Mouse (Mus musculus): ENCODE measurements around the gene Disp1.

Disp1 gene

DNA sequence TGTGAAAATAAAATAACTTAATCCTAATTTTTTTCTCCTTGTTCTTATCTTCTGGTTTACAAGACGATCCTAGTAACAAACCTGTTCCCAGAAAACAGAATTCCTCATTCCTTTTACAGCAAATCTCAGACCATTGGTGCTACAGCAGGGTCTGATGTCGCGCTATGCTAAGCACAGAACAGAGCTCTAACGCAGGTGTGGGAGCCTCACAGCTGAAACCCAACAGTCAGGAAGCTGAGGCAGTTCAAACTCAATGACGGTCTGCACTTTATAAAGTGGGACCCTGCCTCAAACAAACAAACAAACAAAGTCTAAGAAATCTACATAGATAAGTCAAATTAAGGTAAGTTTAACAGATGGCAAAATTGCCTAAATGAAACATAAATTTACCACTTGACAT is 20.4 kb downstream of the Disp1 start:
- DNase-seq (ENCODE audit: low spot score): no peak

DNA sequence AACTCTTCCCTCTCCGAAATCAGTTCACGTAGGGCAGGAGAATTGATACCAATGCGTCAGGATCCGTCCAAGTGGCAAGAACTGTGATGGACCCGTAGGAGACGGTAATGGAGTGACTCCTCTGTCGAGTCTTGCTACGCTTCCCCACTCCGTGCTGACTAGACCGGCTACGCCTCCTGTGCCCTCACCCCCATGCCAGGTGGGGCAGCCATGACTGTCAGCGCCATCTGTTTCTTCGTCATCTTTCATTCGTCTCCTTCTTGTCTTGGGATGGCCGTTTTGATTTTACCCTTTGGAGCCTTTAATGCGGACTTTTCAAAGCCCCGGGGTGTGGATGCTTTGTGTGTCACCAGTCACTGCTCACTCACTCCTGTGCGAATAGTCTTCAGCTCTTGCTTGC is 26.6 kb downstream of the Disp1 start:
- DNase-seq (ENCODE audit: low spot score): no peak

DNA sequence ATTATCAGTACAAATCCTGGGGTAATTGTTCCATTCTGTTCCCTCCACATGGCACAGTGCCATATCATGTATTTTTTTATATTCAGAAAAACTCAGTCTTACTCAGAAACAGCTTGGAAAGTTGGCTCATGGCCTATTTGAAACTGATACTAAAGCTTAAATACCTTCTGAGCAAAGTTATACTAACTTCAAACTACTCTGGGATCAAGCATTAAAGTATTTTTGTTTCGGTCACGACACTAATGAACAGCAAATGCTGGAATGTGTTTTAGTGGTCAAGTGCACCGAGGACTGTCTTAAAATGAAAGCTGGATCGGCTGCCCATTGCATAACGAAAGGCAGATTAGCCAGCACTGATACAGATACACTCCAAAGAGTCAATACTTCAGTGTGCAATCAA is 27.2 kb downstream of the Disp1 start:
- DNase-seq (ENCODE audit: low spot score): no peak

DNA sequence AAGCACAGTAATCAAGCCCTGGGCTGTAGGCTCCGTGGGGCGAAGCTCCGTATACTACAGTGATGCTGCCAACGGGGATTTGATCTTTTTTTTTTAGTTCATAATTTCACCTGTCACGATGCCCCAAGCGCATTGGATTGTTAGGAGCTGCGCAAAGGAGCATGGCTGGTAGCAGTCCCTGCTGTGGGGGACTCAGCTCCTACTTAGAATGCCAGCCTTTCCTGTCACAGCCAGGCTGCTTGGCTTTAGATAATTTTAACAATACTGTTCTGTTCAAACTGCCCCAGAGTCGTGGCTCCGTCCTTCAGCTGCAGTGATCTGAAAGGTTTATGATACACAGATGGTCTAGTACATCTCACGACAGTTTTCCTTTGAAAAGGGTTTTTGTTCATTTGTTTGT is 29.9 kb downstream of the Disp1 start:
- DNase-seq (ENCODE audit: low spot score): no peak

DNA sequence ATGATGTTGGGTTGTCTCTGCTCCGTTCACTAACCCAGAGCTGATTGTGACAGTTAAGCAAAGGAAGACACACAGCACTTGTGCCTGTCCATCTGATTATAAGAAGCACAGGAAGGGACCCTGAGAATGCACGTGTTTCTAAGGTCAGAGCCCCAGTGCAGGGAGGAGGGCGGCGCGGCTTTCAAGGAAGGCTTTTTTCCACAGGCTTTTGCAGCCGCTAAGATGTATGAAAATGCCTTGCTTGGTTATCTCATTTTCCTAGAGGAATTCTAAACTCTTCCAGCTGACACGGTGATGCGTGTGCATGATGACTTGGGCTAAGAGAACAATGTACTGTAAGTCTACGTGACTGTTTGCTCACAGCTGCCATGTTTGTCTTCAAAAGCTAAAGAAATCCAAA is 30.9 kb downstream of the Disp1 start:
- DNase-seq (ENCODE audit: low spot score): no peak

DNA sequence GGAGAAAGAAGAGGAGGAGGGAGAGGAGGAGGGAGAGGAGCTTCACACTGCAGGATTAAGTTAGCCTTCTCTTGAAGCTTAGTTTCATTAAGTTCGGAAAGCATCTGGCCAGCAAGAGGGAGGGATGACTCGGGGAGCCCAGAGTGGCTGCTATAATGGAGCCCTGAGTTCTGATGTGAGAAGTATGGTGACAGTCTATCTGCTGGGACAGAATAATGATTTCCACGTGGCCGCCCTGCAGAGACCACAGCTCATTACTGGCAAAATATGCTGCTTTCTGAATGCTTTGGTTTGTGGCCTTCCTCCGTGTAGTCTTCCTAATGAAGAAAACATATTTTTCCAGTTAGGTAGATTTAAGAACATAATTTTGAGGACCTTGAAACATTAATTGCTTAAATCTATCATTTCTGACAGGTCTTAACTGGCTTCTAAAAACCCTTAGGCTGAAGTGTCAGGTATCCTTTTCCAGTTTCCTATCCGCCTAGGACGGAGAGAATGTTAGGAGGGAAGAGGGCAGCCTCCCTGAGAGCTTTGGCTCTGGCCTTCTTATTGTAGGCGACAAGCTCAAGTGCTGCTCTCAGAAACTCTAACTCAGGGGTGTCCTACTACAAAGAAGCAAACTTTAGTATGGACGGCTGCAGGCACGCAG is 32.2 kb downstream of the Disp1 start:
- DNase-seq (ENCODE audit: low spot score): no peak

DNA sequence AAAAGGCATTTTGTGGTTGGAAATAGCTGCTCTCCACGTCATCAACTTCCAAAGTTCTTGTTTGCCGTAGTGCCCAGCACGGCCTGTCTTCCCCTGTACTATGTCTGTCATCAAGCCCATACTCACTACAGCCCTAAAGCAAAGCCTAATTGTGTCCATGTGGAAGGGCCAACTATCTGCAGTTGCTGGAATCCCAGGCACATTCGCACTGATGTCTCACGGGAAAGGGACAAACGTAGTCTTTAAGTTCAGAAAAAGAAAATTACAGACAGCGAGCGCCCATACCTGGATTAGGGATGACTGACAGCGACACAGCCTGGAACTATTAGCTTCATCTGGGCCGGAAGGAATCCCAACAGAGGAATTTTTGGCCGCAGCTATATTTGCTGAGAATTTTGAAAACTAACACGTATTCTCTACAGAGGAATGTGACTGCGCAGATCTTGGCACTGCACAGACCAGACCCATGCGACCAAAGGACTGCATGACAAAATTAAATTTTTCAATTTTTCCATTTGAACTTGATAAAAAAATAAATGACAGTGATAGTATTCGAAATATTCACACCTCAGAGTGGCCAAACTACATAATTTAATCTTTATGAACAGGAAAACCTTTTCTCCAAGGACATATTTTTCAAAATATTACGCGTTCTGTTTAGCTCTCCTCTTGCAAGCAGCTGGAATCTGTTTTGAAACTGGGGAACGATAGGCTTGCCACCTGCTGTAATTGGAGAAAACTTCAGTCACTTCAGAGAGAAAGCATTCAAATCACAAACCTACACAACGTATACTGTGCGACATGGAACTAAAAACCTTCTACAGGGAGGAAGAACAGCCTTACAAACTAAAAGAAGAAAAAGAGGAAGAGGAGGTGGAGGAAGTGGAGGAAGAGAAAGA is 33.0 kb downstream of the Disp1 start:
- no peak for DNase-seq (ENCODE audit: low spot score)

DNA sequence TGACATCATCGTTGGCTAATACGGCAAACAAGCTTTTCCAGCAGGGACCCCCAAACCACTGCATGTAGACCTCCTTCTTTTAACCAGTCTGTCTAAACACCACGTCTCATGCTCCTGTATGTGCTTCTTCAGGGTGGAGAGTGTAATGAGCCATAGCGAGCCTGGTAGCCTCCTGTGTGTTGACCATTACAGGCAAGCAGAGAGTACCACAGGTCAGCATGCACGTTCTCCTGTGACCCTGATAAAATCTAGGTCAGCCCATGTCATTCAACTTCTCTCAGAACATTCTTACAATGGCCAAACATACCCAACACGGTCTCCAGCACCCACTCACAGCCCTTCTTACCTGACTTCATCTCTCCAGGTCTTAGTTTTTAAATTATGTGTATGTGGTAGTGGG is 35.8 kb downstream of the Disp1 start:
- DNase-seq (ENCODE audit: low spot score): no peak

DNA sequence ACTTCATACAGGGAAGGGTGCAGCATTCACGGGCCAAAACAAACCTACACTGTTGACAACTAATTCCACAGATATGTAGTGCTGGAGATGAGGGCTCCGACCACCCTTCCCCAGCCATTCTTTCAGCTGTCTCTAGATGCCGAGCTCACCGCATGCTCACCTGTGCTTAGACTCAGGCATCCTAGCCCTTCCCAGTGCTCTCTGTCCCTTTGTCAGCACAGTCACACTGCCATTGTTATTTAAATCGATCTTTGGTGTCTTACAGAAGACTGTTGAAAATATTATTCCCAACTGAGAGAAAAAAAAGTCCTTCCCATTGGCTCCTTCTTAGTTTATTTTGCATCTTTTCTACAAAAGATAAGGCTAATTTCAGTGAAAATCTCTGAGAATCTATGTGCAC is 36.6 kb downstream of the Disp1 start:
- DNase-seq (ENCODE audit: low spot score): no peak

DNA sequence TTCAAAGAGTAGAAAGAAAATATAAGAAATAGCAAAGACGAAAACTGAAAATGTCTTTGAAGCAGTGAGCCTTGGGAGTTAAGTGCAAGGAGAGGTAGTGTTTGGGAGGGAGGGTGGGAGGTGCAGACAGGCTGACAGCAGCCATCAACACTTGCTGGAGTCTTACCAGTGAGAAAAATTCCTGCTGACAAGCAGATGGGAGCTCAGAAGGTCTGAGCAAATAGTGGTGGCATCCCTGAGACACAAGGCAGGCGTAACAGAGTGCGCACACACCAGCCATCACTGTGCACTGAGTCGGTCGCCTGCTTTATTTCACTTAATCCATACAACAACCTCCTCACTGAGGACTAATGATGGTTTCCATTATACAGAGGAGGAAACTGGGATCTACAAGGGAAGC is 37.8 kb downstream of the Disp1 start:
- DNase-seq (ENCODE audit: low spot score): no peak

DNA sequence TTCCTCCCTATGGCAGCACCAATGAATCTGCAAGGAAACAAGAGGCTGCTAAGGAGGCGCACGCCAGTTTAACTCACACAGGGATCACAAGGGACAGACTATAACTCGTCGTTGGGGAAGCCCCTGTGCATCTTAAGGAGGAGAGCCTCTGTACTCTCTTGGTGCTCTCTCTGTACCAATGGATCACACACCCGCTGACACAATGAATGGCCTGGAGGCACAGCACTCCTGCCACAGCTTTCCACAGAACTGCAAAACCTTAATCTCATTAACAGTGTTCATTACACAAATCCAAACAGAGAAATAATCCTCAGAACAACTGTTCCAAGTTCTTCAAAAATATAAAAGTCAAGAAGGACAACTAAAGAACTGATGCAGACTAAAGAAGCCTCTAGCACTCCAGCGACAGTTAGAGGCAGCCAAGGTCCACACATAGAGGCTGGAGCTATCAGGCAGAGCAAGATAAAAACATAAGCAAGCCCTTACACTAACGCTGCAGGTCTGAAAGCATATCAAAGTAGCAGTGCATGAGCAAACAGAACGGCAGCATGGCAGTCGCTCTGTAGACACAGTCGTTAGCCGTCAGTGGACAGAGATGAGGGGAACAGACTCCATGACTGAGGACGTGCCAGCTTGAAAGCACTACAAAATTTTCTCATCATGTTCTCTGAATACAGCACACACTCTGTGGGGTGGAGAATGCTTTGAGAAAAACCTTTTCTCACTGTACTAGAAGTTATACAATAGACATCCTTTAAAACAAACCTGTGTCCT is 38.5 kb downstream of the Disp1 start:
- no peak for DNase-seq (ENCODE audit: low spot score)

DNA sequence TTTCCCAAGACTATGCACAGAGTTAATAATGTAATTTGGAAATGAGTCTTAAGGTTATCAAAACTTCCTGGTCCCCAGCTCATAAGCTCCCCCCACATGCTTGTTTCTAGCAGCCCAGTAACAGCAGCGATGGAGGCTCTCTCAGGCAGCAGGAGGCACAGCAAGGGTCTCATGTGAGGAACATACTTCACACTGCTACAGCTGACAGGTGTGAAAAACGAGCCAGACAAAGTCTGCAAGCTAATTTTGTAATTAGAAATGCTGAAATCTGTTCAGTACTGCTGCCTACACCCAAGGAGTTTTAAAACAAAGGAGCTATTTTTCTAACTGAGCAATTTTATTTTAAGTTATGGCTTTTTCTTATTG is 40.3 kb downstream of the Disp1 start:
- DNase-seq (ENCODE audit: low spot score): no peak

DNA sequence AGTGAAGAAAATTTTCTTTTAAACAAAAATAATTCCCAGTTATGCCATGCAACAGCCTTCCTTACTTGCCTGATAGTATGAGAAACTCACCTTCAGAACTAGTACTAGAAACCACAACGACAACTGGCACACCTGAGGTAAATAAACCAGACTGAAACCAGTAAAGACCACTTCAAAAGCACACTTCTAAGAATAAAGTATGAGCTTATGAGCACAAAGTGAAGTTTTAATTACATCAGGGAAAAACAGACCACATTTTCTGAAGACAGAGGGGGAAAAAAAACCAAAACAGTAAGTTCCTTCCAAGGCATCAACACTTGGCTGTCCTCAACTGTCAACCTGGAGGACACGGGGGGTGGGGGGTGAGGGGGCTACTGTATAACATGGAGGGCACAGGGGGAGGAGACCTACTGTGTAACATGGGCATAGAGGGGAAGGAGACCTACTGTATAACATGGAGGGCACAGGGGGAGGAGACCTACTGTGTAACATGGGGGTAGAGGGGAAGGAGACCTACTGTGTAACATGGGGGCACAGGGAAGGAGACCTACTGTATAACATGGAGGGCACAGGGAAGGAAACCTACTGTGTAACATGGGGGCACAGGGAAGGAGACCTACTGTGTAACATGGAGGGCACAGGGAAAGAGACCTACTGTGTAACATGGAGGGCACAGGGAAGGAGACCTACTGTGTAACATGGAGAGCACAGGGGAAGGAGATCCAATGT is 40.9 kb downstream of the Disp1 start:
- DNase-seq (ENCODE audit: low spot score): no peak

DNA sequence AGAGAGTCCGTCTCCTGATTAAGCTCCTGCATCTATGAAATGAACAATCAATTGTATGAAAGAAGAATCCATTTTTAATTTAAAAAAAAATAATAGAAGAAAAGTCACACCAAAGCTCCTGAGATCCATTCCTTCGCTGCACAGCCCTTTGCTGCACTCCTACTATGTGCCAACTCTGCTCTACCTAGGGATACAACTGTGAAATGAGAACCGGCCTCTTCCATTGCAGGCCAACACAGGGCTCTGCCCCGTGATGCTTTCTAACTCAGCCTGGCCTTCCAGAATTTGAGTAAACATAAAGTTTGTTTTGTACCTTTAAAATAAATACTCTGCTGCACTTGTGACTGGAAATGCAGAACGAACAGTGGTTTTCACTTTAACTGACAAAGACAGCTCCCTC is 42.0 kb downstream of the Disp1 start:
- no peak for DNase-seq (ENCODE audit: low spot score)

DNA sequence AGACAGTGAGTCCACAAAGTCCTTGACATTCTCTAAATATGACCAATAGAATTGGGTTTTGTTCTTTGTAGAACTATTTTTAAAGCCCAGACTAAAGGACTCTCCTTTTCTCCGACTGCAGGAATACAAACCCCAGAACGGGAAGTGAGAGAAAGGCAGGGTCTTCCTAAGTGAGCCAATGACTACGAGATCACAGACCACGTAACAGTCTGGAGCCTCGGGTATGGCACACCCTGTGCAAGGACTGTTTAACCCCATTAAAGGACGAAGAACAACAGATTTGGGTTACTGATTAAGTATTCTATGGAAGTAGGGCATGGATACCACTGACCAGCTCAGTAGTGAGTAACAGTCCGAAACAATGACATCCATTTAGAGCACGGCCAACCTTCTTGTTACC is 46.1 kb downstream of the Disp1 start:
- DNase-seq (ENCODE audit: low spot score): no peak

DNA sequence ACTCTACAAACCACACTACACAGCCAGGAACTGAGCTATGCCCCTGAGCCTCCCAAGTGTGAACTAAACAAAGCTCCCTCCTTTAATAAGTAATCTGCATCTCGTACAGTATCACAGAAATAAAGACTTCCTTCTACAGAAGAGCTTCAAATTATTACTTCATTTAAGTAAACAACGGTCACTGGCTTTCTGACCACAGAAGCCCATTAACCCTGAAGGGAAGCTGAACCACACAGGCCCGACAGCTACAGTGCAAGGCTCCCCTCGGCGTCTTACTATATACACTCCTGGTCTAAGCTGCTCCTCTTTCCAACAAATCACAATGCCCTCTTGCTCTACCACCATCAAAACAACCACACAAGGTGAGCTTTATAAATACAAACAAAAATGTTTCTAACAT is 50.2 kb downstream of the Disp1 start:
- no peak for DNase-seq (ENCODE audit: low spot score)

DNA sequence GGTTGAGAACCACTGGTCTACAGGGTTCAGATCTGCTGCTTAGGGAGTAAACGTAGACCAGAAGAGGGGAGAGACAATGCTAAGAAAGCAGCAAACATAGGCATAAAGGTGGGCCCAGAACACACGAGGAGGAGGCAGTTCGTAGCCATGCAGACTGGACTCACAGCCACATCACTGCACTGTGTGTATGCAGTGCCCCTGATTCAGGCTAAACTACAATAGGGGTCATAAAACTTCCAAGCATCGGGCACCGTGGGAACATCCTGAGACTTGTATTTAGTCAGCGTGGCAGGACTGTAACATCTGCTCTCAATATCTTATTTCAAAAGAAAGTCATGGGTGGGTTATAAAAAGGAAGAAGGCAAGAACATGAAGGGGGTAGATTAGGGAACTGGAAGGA is 52.9 kb downstream of the Disp1 start:
- no peak for DNase-seq (ENCODE audit: low spot score)

DNA sequence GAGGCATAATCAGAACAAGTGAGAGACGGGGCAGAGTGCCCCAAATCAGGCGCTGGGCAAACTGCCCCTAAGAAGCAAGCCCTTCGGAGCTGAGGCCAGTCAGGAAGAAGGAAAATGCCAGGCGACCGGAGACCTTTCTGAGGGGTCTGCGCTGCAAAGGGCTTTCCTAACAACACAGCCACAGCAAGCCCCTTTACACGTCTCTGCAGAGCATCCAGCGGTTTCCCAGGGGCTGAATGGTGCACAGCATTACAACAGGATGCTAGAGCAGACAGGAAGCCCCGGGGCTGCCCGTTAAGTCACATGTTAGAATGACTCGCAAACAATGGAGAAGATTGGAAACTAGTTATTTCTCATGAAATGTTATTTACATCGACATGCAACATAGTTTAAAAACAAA is 53.5 kb downstream of the Disp1 start:
- no peak for DNase-seq (ENCODE audit: low spot score)

DNA sequence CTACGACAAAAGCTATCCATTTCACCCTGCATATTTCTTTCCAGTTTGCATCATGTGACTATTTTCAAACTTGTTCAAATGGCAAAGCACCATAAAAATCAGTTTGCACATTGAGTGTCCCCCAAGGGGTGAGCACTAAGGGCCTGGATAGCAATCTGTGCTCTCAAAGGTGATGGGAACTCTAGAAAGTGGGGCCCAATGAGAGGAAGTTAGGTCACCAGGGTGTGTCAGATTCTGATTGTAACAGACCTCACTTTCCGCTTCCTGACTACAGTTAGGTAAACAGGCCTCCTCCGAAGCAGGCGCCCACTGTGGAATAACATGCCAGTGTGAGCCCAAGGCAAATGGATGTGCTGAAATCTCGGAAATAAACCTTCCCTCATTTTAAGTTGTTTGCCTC is 54.6 kb downstream of the Disp1 start:
- no peak for DNase-seq (ENCODE audit: low spot score)

DNA sequence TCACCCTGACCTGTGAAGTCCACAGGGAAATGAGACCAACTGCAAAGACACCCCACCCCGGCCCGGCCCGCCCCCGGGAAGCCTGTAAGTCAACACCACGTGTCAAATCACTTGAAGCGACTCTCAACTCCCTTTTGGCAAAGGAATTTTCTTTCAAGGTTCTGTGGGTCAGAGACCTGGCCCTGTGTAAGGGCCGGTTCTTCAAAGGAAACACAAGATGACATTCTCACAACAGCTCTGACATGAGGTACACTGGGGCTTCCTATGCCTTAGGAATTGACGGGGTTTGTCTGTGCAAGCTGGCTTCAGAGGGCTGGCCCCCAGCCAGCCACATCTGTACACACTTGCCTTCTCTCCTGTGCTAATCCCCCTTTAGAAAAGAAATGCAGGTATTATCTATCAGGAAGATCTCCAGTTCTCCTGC is 56.7 kb downstream of the Disp1 start:
- no peak for DNase-seq (ENCODE audit: low spot score)

DNA sequence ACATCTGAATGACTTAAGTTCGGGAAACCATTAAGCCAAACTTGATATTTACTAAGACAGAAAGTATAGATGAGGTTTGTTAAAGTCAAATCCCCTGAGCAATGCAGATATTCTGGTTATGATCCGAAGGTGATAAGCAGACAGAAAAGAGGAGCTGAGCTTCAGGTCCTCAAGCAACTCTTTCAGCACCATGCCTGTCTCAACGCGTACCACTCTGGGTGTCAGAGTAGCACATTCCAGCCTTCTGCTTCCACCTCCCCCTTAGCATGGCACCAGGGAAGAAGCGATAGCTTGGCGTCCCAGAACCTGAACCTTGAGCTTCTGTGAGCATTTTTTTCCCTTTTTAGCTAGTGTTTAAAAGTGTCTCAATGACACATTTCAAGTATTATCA is 57.1 kb downstream of the Disp1 start:
- no peak for DNase-seq (ENCODE audit: low spot score)

DNA sequence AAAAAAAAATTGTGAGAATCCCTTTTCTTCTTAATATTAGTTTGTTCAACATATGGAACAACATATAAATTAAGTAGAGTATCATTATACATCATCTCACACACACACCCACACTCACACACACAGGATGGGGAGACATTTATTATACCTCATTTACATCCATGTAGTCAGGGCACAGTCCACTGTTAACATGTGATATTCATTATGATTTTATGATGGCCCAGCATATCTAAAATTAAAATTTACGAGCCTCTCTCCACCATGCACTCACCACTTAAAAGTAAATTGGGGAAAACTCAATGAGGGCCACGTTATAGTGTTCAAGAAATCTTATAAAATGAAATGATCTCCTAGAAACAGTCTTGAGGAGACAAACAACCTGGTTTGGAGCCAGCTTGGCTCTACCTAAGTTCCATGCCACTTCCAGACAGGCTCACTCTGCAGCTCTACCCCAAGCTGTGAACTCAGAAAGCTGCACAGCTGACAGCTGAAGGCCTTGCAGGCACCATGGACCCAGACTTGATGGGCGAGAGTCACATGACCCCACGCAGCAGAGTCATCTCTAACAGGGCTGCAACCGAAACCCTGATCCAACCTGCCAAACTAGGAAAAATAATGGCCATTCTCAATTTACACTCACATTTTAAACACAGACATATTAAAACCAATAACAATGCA is 57.7 kb downstream of the Disp1 start:
- DNase-seq (ENCODE audit: low spot score): no peak

All from urinary bladder, postnatal 25 days (tissue).